Mouse (Mus musculus): ENCODE results near the gene Cdk20.
A peak's percentile ranks its signal among the peaks of the same experiment; 100 is the strongest.

The Cdk20 gene

DNA sequence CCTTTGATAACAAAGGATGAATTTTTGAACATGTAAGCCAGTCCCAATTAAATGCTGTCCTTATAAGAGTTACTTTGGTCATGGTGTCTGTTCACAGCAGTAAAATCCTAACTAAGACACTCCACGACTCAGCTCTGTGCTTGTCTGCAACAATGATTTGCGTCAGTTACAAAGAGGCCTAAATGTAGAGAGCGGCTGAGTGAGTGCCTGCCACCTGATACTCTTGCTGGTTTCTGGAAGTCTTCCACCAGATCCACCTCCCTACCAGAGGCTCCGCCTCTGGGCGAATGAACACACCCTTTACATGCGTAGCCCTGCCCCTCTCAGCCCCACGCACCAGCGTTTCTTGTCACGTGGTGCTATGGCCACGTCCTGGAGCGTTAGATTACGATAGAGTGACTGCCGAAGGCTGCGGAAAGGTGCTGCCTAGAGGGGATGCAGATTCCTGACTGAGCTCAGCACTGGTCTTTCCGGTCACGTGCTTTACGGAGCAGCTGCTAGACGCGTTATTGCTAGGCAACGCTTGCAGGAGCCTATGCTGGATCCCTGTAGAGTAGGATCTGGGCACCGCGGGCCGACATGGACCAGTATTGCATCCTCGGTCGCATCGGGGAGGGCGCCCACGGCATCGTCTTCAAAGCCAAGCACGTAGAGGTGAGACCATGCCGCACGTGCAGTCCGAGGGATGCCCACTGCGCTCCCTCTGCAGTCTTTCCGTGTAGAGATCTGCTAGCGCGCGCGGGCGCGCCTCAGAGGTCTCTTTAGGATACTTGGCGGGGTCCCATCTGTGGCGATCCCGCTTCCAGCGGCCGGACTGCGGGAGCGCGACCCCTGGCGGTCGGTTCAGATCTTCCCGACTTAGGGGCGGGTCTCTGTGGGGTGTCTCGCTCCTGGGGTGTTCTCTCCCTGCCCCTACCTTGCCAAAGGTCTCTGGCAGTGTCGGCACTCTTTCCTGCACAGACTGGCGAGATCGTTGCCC lies at the start of gene Cdk20:
TSS of gene Cdk20 (plus strand) at position 298 of the 979 bp plus-strand sequence.
- DNase-seq: peak; percentile 98

DNA sequence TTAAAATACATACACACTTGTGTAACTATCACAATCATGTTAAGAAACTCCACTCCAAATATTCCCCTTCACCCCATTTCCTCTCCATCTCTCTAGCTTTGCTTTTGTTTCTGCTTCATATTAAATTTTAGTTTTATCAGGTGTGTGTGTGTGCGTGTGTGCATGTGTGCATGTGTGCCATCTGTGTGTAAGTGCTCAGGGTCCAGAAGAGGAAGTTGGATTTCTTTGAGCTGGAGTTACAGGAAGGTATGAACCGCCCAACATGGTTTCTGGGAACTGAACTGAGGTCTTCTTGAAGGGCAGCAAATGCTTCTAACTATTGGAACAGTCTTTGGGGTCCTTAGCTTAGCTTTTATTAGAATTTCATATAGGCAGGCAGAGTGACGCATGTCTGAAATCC lies 47.2 kb upstream of the Cdk20 start:
- no peak for DNase-seq

DNA sequence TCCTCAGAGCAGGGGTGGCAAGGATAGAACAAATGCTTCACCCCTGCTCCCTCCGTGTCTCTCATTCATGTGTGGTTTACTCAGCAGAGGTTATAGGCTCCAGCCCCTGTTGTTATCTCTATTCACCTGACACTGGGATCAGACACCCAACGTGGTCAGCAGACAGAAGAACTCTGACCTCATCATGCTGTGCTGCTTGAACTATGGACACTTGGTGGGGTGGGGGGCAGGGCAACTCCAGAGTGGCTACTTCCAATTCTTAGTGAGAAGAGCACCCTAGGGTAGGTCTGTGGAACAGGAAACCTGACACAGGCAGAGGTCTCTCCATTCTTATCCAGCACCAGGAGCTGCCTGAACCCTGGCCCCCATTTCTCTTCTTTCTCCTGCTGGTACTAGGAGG lies 46.1 kb upstream of the Cdk20 start:
- no peak for DNase-seq

DNA sequence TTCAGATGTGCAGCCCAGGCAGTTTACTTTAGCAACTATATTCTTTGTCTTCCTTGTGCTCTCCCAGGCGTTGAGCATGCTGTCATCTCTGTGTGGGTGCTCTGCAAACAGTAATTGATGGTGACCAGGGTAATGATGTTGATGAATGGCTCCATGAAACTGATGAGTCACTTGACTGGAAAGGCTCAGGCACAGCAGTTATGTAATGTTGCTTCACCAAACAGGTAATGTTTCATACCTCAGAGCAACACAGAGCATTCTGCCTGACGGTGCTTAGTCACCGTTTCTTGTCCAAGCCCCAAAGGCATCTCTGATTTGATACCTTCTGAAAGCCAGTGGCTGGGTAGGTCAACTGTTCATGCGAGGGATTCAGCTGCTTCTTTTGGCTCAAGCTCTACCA lies 43.7 kb upstream of the Cdk20 start:
- no peak for DNase-seq

DNA sequence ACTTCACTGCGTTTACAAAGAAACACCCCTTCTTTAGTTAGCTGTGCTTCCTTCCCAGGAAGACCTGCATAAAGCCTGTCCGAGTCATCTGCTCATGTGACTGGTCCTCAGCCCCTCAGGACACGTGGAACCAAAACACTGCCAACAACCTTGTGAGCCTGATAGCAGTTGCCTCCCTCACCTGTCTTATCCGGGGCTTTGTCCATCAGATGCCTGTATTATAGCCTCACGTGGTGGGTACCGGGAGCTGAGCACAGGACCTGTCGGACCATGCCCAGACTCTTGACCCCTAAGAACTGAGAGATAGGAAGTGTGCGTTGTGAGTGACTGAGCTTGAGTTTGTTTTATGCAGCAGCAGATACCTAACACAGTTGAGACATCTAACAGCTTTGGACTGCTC lies 35.1 kb upstream of the Cdk20 start:
- DNase-seq: no peak

DNA sequence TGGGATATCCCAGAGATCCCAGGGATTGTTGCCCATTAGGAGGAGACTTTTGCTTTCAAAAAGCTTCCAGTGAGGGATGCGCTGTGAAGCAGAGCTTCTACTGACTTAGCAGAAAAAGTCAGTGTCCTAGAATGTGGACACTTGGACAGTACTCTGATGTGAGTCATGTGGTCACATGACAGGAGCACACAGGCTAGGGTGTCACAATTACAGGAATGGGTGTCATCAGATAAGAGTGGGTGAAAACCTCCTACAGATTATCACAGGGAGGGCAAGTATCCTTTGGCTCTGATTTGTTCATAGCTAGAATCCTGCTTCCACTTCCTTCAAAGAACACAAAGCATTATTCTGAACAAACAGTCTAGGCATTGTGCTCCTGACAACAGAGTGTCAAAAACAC lies 34.0 kb upstream of the Cdk20 start:
- no peak for DNase-seq

DNA sequence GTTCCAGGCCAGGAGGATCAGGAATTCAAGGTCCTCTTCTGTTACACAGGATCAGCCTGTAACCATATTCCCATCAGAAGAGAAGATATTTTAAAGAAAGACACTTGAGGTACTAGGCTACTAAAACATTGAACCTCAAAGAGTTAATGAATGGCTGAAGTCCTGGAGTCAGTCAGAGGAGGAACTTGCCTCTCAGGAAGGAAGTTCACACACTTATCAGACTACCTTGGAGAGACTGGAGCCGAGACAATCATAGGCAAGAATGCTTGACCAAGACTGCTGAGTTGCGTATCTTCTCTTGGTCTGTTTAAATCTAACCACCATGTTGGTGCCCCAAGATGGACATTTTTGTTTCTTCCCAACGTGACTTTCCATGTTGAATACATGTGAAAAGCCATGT lies 32.2 kb upstream of the Cdk20 start:
- no peak for DNase-seq

DNA sequence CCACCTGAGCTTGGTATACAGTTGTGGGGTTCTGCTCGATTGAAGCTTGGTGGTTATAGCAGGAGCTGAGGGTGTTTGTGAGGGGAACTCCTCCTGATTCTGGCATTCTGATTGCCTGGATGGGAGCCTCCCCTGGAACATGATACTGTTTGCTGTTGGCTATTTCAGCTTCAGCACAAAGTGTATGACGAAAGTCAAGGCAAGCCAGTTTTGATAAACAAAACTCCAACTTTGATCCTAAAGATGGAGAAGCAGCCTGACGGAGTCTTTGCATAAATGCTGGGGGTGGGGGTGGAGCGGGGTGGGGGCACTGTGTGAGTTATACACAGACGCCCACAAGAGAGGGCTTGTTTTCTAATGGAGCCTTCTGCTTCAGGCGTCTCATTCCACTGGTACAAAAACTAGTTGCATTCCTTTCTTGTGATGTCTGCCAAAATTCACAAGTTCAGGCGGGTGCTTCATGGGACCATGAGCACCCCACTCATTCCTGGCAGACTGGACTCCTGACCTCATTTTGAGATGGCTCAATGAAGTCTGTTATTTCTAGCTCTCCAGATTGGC lies 31.2 kb upstream of the Cdk20 start:
- peak; percentile 51 for DNase-seq

DNA sequence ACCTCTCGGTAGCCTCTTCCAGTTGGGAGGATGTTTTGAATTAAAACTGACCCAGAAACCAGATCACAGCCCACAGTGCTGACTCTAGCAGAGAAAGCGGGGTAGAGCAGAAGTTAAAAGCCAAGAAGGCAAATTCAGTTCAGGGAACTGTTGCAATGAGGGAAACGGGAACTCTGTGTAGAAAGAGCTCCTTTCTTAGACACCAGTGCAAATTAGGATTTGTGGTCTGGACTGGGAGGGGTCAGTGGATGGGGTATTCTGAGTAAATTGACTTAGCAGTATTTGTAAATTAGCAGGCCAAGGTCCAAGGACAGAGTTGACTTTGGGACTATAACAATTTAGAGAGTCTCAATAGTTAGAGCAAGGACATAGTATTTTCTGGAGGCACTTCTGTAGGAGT lies 30.1 kb upstream of the Cdk20 start:
- DNase-seq: no peak

DNA sequence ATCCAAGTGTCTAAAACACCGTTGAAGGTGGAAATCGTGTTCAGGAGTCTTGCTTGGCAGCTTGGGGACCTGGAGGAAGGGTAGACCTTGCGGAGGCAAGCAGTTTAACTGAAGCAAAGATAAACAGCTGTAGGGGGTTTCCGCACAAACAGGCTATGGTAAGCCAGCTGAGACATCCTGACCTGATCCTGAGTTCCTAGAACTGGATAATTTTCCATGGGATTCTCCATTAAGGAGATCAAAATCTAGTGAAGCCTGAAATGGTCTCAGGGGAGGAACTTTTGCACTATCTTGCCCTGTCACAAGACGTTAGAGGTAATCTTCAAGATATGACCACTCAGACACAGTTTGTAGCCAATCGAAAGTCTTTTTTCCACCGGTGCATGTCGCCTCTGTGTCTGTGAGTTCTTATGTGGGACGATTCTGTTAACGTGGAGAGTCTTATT lies 29.6 kb upstream of the Cdk20 start:
- DNase-seq: no peak

DNA sequence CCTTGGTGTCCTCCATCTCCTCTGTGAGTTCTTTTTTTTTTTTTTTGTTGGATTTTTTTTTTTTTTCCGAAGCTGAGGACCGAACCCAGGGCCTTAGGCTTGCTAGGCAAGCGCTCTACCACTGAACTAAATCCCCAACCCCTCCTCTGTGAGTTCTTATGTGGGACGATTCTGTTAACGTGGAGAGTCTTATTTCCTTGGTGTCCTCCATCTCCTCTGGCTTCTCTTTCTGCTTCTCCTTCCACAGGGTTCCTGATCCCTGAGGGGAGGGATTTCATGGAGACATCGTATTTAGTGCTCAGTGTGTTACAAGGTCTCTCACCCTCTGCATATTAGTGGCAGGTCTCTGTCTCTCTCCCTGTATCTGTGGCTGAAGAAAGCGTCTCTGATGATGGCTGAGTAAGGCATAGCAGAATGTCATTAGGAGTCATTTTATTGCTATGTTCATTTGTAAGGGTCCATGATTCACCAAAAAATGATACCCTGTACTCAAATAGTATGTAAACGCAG lies 29.1 kb upstream of the Cdk20 start:
- no peak for DNase-seq

DNA sequence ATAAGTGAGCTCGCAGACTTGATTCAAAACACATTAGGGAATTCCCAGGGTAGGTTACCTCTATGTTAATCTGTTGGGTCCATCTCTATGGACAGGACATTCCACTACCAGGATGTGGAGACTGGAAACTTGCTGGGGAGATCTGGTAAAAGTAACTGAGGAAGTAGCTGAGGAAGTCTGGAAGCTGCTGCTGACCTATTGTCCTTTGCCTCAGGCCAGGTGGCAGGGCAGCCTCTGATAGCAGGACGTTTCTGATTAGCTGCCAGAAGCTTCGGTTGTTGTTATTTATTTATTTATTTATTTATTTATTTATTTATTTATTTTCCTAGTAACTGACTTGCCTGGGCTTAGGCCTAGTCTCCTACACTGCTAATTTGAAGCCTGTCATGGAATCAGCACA lies 28.6 kb upstream of the Cdk20 start:
- no peak for DNase-seq

DNA sequence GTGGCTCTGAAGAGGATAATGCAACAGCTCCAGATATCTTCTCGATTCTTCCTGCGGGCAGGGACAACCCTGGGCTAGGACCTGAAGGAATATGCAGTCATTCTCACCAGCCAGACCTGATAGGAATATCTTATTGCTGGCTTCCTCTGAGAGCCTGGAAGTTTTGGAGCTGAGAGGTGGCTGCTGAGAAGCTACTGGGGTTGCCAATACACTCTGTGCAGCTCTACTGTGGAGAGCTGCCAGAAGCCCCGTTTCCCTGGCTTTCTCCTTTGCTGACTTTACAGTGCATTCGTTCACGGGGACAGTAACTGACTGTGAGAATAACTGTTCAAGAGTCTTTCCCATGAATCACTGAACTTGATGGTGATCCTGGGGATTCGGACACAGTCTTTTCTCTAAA lies 26.6 kb upstream of the Cdk20 start:
- no peak for DNase-seq

DNA sequence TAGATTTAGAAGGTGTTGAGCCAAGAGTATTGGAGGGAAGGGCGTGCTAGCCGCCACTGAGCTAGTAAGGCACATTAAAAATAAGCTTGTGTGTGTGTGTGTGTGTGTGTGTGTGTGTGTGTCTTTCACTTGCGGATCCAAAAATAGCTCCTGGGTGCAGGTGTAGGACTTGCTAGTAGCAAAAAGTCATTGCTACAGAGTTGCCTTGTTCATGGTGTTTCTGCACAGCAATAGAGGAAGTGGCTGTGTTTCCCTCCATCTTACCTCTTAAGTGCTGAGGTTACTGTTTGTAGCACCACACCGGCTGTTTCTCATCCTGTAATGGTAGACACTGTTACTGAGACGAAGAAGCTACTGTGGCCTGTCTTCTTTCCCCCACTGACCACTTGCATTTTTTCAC lies 24.1 kb upstream of the Cdk20 start:
- DNase-seq: no peak

DNA sequence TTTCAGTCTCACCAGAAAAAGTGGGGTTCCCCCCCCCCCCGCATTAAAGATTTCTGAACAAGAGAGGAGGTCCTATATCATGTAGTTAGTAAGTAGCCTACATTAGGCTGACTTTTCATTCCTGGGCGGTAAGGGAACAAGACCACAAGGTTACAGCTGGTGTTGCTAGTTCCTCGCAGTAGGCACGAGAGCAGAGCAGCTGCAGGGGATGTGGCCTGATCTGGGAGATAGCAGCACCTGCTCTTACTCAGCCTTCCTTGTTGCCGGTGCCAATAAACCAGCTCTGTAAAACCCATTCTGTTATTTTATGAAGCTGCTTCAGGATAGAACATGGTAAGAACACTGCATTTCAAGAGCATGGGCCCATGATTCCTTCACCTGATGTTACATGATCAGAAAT lies 21.5 kb upstream of the Cdk20 start:
- DNase-seq: no peak

DNA sequence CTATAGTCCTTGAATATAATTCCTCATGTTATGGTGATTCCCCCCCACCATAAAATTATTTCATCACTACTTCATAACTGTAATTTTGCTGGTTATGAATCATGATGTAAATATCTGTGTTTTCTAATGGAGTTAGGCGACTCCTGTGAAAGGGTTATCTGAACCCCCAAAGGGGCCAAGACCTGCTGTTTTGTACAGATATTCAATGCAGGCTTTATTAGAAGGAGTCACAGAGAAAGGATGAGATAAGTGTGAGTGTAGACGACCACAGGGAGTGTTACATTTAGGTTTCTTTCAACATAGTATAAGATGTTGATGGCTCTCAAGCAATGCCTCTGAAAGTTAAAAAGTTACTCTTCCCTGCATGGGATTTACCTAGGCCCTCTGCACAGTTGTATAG lies 20.8 kb upstream of the Cdk20 start:
- no peak for DNase-seq

DNA sequence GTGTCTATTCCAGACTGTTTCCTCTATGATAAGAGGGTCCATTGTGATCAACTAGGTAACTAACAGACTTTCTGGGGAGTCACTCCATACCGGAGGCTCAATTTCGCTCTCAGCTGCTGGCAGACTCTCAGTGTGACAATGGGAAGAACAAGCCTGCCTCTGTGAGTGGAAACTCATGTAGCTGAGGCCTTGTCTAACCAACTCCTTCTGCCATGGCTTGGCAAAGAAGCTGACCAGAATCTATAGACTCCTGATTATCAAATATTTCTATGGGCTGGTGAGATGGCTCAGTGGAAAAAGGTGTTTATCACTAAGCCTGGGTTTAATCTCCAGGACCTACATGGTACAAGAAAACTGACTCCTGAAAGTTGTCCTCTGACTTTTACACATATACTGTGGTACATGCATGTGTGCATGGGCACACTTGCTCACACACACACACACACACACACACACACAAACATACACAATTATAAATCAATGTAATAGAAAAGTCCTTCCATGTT lies 19.3 kb upstream of the Cdk20 start:
- DNase-seq: no peak

DNA sequence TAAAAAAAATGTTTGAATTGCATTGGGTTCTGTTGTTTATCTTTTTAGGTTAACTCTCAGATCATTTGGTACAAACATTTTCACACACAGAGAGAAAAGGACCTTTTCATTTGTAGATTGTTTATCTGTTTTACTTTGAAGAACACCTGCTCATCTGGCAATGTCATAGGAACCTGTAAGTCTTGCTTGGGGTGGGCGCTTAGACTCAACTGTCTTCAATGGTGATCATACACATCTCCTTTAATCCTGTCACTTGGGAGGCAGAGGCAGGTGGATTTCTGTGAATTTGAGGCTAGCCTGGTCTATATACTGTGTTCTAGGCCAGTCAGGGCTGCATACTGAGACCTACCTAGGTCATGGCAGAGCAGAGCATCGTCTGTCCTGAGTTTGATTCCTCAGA lies 16.5 kb upstream of the Cdk20 start:
- no peak for DNase-seq

DNA sequence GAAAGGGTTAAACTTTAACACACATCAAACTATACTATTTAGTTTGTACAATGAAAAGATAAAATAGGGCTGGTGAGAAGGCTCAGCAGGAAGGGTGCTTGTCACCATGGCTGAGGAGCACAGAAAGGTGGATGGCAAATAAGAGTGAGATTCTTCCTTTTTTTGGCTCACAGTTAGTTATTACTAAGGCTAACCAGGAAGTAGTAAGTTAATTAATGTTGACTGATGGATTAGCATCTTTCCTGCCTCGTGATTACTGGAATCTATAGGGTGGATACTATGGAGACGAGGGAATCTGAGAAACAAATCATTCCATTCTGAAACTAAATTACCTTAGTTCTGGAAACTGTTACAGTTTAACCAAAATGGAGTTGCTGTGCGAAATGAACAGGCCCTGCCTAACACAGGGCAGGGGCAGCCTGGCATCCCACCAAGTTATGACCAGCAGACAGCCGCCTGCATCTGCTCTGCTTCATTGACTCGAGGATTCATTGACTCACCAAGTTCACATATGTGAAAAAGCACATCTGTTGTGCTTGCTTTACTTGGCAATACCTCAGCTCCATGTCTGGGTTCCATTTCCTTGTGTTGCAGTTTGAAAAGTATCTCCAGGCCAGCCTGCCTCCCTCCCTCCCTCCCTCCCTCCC lies 15.0 kb upstream of the Cdk20 start:
- DNase-seq: no peak

DNA sequence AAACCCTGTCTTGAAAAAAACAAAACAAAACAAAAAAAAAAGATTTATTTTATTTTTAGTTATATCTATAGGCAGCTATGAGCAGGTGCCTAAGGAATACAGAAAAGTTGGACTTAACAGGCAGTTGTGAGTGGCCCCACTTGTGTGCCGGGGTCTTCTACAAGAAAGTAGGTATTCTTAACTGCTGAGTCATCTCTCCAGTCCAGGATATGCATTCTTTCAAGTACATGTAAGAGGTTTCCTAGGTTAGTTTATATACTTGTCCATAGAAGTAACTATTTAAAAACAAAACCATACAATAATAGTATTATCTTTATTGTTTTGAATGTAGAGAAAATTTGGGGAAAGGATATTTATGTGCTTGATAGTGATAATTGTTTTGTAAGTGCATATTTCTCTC lies 11.3 kb upstream of the Cdk20 start:
- no peak for DNase-seq

DNA sequence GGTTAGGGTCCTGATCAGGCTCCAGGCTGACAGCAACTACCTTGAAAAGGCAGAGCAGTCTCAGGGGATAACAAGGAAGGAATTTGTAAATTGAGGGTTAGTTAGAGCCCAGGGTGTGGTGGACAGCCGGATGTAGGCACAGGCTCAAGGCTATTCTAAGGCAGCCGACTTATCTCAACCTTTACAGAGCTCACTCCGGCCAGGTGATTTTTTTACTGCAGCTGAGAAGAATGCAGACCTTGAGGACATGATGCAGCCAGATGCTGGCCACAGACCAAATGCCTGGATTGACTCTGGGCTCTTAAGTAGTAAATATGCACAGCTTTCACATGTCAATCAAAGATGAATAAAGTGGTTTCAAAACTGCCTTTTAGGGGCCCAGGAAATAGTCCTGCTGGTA lies 10.7 kb upstream of the Cdk20 start:
- no peak for DNase-seq

DNA sequence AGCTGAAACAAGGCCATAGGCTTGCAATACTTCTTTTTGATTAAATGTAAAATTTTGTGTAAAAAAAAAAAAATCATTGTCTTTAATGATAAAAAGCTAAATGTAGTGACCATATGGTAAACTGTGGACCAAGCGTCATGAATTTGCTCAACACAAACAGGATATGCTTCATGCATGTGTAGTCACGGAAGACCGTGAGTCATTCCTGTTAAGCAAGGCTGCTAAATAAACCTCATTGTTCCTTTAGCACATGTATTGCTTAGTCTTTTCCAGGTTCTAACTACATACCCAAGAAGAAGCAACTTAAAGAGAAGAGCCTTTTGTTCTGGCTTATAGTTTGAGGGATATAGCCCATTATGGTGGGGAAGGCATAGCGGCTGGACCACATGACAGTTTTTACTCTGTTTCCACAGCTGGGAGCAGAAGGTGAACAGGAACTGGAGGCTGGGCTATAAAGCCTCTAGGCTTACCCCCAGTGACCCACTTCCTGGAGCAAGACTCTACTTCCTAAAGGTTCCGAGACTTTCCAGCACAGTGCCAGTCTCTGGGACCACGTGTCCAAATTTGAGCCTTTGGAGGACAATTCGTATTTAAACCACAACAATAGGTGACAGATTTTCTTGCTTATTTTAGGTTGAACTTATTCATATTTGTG lies 10.0 kb upstream of the Cdk20 start:
- DNase-seq: no peak

DNA sequence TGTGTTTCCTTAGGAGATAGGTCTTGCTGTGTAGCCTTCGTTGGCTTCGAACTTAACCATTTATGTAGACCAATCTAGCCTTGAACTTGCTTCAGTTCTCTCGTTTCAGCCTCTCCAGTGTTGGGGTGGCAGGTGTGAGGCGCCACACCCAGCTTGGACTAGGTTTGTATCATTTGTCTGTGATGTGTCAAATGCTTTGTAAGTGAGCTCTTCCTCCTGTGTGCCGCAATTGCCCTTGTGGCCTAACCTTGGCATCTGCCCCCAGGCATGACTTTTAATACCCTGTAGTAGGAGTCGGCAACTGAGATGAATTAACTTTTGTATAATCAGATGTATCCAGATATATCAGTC lies 9.5 kb upstream of the Cdk20 start:
- no peak for DNase-seq
